Mouse (Mus musculus) cerebellum, adult 9-10 months (tissue): ENCODE measurements around the gene Cd4.

Experiments
- DNase-seq: peaks from one replicate; pipeline ENCODE4 v3.0.0; 2022

The Cd4 gene

DNA sequence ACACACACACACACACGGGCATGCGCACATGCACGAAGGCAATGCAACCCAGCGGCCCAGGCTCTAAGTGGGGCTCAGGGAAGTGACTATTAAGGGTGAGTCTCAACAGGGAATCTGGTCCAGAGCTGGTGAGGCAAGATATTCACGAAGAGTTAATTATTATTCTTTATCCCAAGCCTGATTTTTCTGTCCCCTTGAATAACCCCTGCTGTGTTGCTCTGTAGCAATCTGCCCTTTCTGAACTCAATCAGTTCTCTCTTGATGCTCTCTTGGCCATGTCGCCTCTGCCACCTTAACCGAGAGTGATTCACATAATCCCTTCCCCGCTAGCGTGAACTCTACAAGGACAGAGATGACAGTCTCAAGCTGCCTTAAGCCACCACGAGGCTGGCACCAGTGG is 4.7 kb downstream of the Cd4 start:
- DNase-seq = no peak

DNA sequence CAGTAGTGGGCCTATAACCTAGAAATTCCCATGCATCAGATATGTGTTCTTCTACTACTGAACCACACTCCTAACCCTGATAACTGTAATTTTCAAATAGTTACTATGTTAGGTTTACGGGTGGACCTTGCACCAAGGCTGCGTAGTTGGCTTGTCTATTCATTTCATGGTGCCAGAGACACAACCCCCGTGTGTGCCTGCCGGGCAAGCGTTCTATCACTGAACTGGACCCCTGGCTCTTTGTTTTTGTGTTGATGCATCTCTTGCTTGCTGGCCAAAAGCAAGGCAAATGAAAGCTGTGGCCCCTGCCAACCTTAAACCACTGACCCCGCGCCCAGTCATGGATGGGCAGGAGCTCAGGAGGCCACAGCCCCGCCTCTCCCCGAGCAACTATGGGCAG is 6.2 kb downstream of the Cd4 start:
- DNase-seq = no peak

DNA sequence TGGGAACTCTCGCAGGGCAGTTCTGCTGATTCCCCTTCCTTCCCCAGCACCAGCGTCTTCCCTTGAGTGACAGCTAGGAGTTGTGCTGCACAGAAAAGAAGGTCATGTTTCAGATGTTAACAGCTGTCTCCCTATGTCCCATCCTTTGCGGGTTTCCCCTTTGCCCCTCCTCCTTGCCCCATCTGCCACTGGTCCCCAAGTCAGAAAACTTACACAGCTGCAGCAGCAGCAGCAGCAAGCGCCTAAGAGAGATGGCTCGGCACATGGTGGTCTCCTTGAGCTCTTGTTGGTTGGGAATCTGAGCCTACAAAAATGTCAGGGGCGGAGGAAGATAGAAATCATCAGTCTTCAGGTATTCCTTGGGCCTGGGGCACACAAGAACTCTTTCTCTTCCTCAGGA is 8.6 kb downstream of the Cd4 start:
- no peak for DNase-seq

DNA sequence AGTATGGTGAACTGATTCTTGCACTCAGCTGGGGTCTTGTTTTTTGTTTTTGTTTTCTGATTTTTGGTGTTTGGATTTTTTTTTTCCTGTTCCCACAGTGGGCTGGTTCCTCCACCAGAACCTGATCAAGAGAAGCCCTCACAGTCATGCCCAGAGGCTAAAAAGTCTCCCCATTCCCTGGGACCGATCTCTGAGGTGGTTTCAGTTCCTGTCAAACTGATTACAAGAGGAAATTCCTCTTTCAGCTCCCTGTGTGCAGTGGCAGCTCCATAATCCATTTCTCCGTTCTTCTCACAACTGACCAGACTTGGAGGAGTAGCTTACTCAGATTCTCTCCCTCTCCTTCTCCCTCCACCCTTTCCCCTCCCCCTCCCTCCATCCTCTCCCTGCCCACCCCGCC is 13.7 kb downstream of the Cd4 start:
- DNase-seq = no peak

DNA sequence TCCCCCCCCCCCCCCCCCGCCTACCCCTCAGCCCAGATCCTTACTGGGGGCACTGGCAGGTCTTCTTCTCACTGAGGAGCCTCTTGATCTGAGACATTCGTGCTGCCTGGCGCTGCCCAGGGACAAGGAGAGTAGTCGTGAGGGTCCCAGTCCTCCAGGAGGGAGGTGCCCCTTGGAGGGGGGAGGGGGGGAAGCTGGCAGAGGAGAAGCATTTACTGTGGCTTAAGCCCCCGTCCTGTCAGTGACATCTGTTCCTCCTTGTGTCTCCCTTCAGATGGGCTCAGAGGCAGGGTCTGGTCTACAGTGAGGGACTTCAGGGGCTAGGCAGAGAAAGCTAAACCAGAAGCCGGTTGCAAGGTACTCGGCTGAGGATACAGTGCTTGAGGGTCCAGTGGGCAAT is 21.5 kb downstream of the Cd4 start:
- no peak for DNase-seq

DNA sequence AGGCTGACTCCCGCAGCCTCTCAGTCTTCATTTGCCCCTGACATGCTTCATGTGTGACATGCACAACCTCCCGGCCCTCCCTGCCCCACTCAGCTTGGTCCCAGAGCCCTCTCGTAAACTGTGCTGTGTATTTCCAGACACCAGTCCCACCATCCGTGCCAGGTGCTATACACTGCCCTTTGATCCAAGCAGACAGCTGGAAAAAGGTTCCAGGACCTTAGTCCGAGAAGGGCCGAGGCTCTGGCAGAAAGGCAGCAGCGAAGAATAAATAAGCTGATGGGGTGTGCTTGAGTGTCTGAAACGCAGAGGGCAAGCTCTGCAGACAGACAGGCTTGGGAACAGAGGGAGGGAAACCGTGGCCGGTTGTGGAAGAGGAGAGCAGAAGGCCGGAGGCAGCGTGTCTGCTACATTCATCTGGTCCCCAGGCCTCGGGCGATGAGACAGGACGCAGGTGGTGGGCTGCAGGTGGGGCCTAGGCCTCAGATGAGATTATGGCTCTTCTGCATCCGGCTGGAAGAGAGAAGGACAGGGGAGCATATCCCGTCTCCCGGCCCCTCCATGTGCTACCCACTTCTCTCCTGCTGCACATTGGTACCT is 22.2 kb downstream of the Cd4 start:
- DNase-seq = no peak

DNA sequence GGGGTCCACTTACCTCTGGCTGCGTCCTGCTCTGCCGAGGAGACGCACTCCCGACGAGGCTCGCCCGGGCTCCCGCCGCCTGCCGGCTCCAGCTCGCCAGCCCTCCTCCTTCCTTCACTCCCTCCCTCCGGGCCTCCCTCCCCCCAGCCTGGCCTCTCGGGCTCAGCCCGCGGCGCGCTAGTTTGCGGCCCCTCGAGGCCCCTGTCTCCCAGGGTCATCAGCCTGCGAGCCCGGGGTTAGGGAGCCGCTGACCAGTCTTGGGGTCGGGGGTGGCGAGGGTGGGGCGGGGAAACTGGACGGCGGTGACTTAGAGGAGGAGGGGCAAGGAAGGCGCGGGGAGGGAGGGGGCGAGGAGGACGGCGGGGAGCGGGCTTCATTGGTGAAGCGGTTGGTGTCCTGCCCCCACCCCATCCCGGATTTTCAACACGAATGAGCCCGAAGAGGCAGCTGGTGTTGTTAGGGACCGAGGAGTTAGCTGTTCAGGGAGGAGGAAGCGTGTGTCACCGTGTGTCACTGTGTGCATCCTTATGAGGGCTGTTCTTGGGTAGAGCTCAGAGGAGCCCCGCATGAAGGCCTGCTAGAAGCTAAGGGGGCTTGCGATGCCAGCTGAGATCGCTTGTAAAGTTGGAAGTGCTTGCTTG is 24.2 kb downstream of the Cd4 start, which contains the start of gene Gpr162:
Gpr162 (minus strand) TSS at position 326 of the 641 bp plus-strand sequence.
- peak; percentile 80 for DNase-seq

DNA sequence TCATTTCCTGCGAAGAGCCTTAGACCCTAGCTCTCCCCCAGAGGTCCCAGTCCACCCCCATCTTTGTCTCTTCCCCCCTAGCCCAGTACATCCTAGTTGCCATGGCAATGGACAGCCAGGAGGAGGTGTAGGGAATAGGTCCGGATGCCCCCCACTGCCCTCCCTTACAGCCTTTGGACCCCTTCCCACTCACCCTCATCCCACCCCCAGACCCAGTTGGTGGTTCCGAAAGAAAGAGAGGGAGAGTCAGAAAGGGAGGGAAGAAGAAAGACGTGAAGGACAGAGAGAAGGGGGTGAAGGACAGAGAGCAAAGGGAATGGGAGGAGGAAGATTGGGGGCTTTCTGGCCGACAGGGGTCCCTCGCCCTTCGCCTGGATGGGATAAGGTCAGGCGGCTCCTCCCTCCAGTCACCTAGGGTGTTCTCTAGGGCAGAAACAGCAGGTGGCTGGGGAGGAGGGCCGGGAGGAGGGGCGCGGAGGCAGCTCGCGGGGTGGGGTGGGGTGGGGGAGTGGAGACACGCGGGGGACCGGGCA is 24.8 kb downstream of the Cd4 start:
- DNase-seq = peak; percentile 75

DNA sequence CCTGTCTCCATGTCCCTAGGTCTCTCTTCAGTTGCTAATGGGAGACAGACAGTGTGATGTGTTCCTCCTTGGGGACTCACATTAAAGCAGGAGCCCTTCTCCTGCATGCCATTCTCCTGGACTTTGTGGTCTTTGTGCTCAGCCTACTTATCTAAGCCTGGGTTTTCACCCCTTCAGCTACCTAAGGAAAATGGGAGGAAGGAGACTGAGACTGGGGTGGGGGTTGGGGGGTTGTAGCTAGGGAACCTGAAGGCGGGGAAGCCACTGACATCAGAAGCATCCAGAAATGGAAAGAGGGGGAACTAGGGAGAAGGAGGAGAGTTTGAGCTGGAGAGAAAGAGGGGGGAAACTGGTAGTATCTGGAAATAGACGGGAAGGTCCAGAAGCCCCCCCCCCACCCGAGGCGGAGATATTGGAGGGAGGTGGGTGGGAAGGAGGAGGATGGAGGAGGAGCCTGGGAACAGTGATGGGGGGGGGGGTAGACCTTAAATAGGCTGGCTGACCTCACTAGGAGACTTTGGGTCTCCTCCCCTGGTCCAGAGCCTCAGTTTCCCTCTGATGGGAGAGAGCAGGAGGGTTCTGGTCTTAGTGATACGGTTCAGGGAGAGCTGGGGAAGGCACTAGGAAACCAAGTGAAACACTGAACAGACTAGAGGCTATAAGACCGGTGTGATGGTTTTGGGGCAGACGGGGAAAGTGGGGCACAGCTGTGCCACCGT is 25.5 kb downstream of the Cd4 start:
- peak; percentile 53 for DNase-seq

DNA sequence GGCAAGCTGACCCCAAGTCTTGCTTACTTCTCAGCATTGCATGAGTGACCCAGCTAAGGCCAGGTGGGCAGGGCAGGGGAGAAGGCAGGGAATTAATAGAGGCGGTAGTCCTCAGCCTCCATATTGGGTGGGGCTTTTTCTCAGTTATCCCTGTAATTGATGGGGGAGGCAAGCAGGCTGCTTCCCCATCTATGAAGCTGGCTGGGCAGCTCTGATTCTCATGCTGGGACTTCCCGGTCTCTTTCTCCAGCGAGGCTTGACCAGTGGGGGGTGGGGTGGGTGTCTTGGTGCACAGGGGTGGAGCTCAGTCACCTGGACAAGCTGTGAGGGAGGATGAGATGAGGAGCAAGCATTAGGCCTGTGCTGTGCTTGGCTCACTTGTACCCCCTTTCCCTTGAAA is 26.2 kb downstream of the Cd4 start:
- DNase-seq = no peak

DNA sequence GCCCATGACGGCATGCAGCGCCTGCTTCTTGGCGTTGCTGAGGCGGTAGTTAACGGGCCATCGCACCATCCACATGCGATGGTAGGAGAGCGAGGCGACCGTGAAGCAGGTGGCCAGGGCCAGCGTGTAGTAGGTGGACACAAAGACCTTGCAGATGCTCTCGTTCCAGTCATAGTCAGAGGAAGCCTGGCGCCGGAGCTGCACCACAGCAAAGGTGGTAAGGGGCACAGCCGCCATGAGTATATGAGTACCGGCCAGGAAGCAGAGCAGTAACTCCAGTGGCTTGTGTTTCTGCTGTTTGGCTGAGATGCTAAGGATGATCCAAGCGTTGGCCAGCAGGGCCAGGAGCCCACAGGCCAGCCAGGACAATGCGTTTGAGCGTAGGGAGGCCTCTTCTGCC is 26.8 kb downstream of the Cd4 start:
- DNase-seq = peak; percentile 61

DNA sequence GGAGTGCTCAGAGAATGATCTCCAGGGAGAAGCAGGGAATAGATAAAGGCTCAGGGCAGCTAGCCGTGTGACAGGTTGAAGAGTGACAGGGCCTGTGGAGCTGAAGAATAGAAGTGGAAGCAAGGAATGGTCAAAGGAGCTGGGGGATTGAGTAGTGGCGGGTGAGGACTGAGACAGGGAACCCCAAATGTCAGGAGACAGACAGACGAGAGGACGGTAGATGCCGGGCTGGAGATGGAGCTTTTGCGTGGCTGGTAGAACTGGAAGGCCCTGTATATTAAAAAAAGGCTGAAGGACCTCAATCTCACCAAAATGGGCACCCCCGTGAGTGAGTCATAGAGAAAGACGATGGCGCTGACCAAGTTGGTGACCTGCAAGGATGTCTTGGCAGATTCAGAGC is 27.5 kb downstream of the Cd4 start:
- peak; percentile 55 for DNase-seq

DNA sequence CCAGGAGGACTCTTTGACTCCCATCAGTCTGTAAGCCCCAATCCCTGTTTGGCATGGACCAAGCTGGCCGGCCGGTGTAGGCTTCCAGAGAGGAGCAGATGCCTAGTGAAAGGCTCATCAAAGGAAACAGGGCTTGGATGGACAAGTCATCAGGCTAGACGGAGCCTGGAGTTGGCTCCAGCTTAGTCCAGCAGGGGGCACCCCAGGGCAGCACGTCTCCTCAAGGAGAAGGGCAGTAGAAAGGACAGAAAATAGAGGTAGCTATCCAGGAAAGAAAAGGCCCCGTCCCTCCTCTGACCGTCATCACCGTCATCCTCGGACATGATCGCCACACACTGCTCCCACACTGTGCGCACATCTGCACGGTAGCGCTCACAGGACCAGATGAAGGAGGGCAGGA is 28.3 kb downstream of the Cd4 start:
- peak; percentile 95 for DNase-seq

DNA sequence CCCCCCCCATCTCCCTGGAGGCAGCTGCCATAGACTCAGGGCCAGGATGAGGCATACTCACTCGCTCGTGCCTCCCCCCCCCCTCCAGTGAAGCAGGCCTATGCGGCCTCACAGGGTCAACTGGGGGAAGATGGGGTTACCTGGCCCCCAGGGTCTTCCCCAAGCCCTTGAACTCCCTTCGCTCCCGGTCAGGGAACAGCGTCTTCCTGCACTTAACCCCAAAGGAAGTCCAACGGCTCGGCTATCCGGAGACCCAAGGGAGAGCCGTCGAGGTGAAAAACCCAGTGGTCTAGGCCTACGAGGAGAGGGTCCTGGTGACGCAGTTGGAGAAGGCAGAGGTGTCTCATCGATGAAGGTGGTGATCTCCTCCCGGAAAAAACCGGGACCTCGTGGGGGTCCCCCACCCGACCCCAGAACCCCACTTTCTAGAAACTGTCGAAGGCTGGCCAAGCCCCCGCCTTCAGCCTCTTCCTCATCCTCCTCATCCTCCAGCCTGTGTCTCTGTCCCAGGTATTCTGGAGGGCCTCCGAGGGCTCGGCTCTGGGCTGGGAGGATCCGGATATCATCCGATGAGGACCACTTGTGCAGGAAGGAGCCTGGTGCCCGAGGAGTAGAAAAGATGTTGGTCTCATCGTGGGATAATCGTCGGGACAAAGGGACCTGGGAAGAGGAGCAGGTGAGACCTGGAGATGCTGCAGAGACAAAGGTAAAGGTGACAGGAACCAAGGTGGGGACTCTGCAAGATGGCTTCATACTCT is 29.3 kb downstream of the Cd4 start:
- DNase-seq = peak; percentile 54

DNA sequence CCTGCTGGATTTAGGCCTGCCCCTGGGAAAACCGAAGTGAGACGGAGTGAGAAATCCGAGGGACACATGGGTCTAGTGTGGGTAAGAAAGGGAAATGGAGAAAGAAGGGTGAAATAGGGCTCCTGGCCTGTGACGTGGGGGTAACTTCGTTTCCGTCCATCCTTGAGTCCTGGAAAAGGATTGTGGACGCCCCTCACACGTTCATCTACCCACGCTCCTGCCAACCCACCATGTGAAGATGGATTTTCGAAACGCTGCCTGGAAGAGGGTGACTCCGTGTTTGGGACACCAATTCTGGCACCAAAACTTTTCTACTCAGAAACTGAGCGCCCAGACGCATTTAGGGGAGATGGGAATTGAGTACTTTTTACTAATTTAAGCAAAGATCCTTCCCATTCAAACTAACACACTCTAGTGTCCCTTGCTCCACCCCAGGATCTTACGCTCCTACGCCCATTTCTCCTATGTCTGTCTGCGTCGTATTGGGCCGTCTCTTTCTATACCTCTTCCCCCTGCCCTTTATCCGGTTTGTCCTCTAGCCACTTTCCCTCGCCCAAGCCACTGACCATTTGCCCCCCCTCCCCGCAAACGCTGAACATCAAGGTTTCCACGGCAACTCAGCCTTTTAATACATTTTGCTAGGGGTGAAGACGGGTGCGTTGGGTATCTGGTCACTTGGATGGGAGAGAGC is 30.0 kb downstream of the Cd4 start:
- no peak for DNase-seq

DNA sequence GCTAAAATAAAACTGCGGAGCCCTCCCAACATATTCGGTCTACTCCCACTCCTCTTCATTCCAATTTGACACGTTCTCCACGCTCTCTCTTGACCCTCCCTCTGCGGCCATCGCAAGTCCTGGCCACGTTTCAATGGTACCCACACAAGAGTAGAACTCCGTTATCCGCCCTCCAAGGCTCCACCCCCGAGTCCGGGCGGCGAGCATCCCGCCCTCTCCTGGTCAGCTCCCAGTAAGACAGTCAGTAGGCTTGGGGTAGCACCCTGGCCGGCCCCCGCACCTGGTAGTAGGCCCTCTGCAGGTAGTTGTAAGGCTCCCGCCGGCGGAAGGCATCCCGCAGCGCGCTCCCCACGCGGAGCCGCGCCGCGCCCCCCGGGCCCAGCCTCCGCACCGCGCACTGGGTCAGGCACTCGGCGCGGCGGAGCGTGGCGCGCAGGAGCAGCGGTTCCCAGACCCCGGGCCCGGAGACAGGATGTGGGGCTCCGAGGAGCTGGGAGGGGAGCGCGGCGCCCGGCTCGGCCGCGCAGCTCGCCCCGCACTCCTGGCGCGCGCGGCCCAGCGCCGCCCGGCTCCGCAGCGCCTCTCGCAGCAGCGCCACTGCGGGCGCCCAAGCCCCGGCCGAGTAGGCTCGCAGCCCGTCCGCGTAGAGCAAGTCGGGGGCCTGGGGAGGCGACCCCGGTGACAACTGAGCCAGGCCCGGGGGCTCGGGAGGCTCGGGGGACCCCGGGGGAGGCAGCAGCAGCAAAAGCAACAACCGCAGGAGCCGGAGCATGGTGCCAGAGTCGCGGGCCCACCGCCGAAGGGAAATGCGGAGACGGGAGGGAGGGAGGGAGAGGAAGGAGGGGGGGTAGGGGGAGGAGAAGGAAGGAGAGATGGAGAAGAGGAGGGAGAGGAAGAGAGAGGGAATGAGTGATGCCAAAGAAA is 30.8 kb downstream of the Cd4 start, which contains the start of gene P3h3:
P3h3 (minus strand) TSS at position 837 of the 924 bp plus-strand sequence.
- peak; percentile 94 for DNase-seq

DNA sequence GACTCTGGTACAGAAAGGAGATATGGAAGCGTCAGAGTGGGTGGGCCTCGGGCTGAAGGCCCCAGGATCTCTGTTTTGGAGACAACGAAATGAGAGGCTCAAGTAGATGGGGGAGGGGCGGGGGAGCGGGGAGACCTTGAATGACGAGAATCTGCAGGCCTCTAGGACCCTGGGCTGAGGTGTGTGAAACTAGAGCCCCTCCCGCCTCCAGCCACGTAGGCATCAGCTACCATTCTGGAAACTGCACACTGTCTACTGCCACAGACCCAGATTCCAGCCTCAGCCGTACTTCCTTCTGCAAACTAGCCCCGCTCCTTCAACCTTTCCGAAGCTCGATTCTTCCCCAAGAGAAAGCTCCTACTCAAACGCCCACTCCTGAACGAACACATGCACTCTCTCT is 31.7 kb downstream of the Cd4 start:
- DNase-seq = peak; percentile 59

DNA sequence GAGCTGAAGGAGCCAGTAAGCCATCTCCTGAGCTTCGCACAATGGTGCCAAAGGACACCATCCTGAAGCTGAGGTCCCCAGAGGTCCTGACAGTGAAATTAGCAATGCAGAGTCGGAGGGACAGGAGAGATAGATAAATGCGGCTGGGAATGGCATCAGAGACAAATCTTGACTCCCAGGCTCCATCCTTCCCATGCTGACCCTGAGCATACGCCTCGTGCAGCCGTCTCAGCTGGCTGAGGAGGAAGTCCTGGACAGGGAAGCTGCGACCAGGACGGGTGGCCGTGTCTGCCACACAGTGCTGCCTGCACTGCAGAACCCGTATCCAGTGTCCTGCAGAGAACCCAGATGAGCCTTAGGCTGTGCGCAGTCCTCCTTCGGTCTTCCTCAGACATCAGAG is 33.4 kb downstream of the Cd4 start:
- no peak for DNase-seq

DNA sequence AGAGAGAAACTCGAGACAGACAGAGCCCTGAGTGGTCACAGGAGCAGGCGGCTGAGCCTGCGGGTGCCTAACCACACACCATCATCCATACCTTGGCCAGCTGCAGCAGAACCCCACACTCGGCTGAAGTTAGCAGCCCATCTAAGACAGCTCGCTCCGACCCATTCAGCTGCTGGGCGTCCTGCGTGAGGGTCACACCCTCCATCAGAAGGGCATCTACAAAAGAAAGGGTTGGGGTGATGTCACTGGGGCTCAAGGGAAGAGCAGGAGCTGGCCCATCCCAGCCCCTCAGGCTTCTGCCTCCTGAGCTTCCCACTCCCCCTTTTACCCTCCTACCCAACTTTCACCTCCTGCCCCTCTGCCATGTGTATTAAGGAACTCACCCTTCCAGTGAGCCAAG is 37.5 kb downstream of the Cd4 start:
- no peak for DNase-seq

DNA sequence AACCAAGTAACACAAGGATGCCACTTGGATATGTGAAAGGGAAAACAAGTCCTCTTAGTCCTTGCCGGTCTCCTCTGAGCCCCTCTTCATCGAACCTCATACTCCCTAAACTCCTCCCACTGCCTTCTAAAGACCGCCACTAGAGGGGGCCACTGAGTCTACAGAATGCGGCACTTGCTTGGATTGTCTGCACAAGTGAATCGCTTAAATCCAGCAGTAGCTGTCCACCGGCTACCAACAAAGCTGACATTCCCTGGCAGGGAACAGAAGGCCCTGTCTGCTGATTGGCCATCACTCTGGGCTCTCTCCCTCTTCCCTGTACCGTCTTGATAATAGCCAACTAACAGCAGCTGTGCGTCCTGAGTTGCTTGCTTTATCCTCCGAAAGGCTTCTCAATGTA is 40.7 kb downstream of the Cd4 start:
- peak; percentile 98 for DNase-seq
